Mouse (Mus musculus) heart, embryonic 11.5 days (tissue): ENCODE data around the gene Tmem202. TPM values are rescaled to one million over a fixed set of nuclear protein-coding genes. Genes with fewer than 3 reads are reported as not detected.

ENCODE experiments used
- ATAC-seq: fragments of 200-750 bp; cut with Nextera tagmentation; replicated peaks from 2 replicates; pipeline ENCODE4 v1.8.0; 2017; ENCODE audit warnings: moderate library complexity; ENCODE audit not compliant: insufficient number of reproducible peaks, low FRiP score, low TSS enrichment
- H3K27ac ChIP-seq: fragments of 300-500 bp; sonication (generic); 2 replicates; pipeline ENCODE4 v1.5.1; 2014; ENCODE audit warnings: mild to moderate bottlenecking, low read depth, low read length
- H3K27me3 ChIP-seq: fragments of 300-500 bp; sonication (generic); 2 replicates; pipeline ENCODE4 v1.6.1; 2014; ENCODE audit warnings: mild to moderate bottlenecking, low read length, mixed read lengths; ENCODE audit not compliant: control insufficient read depth, insufficient read depth
- H3K36me3 ChIP-seq: fragments of 300-500 bp; sonication (generic); 2 replicates; pipeline ENCODE4 v1.6.1; 2014; ENCODE audit warnings: mild to moderate bottlenecking, low read length, moderate library complexity, mixed read lengths; ENCODE audit not compliant: control insufficient read depth, insufficient read depth
- H3K4me1 ChIP-seq: fragments of 300-500 bp; sonication (generic); 2 replicates; pipeline ENCODE4 v1.6.1; 2014; ENCODE audit warnings: low read length; ENCODE audit not compliant: control insufficient read depth, insufficient read depth
- H3K4me2 ChIP-seq: fragments of 300-500 bp; sonication (generic); 2 replicates; pipeline ENCODE4 v1.6.1; 2014; ENCODE audit warnings: mild to moderate bottlenecking, moderate library complexity
- H3K4me3 ChIP-seq: fragments of 300-500 bp; sonication (generic); 2 replicates; pipeline ENCODE4 v1.5.1; 2014; ENCODE audit warnings: low read depth, low read length
- H3K9ac ChIP-seq: fragments of 300-500 bp; sonication (generic); 2 replicates; pipeline ENCODE4 v1.6.1; 2014; ENCODE audit warnings: mild to moderate bottlenecking, low read depth, low read length, moderate library complexity
- H3K9me3 ChIP-seq: fragments of 300-500 bp; sonication (generic); replicated peaks from 2 replicates; pipeline ENCODE4 v1.6.1; 2016; ENCODE audit warnings: low read length; ENCODE audit not compliant: control insufficient read depth
- WGBS: fragments of 180-500 bp; shearing (Covaris S2); extraction: QIAGEN DNeasy Blood & Tissue Kit; methylation state at CpG from one replicate; pipeline ENCODE4 v1.1.7; 2014; ENCODE audit not compliant: insufficient replicate concordance; 5-methylcytosine and 5-hydroxymethylcytosine counted together
- polyA plus RNA-seq: library from polyadenylated mRNA; unstranded; fragments of >200 nt; fragmentation: Nextera tagmentation; extraction: Ambion mirVana; gene quantifications from 2 replicates; pipeline ENCODE4 v1.2.1, GENCODE M21; 2014

Gene Tmem202
- polyA plus RNA-seq, 1 experiment from 2014 or later: 0.39 TPM

DNA sequence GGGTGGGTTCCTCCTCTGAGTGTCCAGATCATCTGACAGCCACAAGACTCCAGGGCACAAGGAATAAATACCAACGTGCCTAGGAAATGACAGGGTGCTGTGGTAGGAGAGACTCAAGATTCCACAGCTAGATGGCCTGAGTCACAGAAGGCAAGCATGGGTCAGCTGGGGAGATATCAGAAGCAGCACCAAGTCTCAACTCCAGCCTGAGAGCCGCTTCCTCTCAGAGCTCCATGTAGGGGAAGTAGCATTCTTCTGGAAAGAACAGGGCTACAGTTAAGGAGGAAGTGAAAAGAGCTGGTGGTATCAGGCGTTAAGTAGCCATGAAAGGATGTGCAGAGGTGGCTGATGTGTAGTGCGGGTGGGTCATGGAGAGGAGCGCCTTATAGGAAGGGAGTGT, 5.1 kb upstream of the Tmem202 start:
- Histone ChIP-seq H3K27ac (no peak overlapping the region), H3K9me3 (no peaks in the 10 kb centered on the region), H3K9ac (no peak overlapping the region), H3K4me1 (peaks cover 7% of the 10 kb centered on the region), H3K27me3 (no peaks in the 10 kb centered on the region), H3K36me3 (no peaks in the 10 kb centered on the region), H3K4me2 (no peak overlapping the region), H3K4me3 (no peak overlapping the region)
- ATAC-seq: no peak
- WGBS: 55% methylated on average over 5 of the region's 5 CpGs

DNA sequence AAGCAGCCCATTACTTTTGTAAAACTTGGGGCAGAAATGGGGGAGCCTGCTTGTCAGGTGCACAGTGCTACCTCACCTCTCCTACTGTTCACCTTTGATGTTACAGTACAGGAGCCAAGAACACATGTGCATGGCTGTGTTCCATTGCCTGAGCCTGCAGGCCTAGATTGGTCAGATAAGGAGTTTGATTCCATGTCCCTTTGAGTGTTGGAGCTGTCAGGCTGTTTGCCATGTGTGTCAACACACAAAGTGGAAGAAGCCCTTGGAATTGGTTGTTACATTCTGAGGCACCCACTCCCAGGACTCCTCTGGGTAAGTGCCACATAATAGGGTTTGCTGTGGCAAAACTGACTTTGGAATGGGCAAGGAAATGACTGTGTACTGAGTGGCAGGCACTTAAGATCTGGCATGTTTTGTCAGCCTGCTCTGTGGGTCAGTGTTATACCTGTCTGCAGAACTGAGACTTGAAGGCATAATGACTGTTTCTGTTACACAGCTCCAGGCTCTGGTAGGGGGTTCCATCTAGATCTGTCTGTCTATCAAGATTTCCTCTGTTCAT, 3.2 kb upstream of the Tmem202 start:
- Histone ChIP-seq H3K4me3 (no peak overlapping the region), H3K36me3 (no peaks in the 10 kb centered on the region), H3K27me3 (no peaks in the 10 kb centered on the region), H3K4me1 (peaks cover 7% of the 10 kb centered on the region), H3K9me3 (no peaks in the 10 kb centered on the region), H3K9ac (no peak overlapping the region), H3K27ac (no peak overlapping the region), H3K4me2 (no peak overlapping the region)
- no peak for ATAC-seq

DNA sequence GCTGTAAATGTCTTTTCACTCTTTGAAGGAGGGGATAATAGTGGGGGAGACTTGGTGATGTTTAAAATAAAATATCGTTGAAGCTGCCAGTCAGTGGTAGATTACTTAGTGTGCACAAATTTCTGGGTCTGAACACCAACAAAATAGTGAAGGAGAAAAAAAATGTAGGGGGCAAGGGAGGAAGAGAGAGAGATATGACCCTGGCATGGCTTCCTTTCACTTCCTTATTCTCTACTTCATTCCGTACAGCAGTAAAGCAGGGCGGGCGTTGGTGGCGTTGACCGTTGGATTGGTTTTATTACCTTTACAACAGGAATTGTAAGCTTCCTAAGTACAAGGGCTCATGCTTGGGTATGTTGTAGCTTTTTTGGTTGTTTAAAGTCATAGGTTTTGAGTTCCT, 2.0 kb upstream of the Tmem202 start:
- Histone ChIP-seq H3K36me3 (no peaks in the 10 kb centered on the region), H3K9ac (no peak overlapping the region), H3K27me3 (no peaks in the 10 kb centered on the region), H3K4me1 (peaks cover 7% of the 10 kb centered on the region), H3K9me3 (no peaks in the 10 kb centered on the region), H3K4me2 (no peak overlapping the region), H3K27ac (no peak overlapping the region), H3K4me3 (no peak overlapping the region)
- ATAC-seq: no peak
- WGBS: 89% methylated on average over 6 of the region's 6 CpGs

DNA sequence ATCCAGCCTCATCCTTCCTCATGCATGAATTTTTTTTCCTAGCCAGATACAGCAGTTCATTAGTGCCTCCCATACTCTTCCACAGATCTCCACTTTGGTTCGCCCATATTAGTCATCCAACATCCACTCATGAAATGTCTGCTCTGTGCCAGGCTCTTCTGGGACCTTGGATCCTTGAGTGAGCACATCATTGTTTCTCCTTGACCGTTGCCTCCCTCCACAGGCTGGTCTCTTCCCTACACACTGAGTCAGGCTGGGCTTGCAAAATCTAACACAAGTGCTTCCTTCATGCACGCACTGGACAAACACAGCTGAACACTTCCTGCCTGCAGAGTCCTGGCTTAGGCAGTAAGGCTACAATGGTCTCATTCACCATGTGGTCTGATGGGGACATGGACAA, 2.0 kb downstream of the Tmem202 start:
- Histone ChIP-seq H3K36me3 (no peaks in the 10 kb centered on the region), H3K27me3 (no peaks in the 10 kb centered on the region), H3K27ac (no peak overlapping the region), H3K9me3 (no peaks in the 10 kb centered on the region), H3K9ac (no peak overlapping the region), H3K4me1 (peaks cover 7% of the 10 kb centered on the region), H3K4me3 (no peak overlapping the region), H3K4me2 (no peak overlapping the region)
- WGBS: 67% methylated on average over 3 of the region's 3 CpGs
- no peak for ATAC-seq

DNA sequence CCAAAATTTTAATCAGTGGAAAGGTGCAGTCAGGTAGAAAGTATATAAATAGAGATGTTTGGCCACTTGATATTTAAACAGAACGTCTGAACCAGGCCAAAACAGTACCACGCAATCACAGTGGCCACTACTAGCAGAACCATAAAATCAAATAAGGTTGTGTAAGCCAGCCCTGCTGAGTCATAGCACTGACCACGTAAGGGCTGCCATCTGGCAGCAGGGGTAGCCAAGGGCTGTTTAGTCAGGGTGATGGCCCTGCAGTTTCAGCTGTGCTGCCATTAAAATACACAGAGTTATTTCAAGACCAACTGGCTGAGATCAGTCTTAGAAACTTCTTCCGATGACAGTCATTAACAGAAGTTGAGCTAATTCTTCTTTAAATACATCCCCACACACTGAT, 5.8 kb downstream of the Tmem202 start:
- Histone ChIP-seq H3K4me1 (no peaks in the 10 kb centered on the region), H3K27ac (no peak overlapping the region), H3K4me2 (no peak overlapping the region), H3K27me3 (no peaks in the 10 kb centered on the region), H3K36me3 (no peaks in the 10 kb centered on the region), H3K9ac (no peak overlapping the region), H3K4me3 (no peak overlapping the region), H3K9me3 (no peaks in the 10 kb centered on the region)
- ATAC-seq: no peak
- 75% methylated on average over 4 of the region's 4 CpGs for WGBS

DNA sequence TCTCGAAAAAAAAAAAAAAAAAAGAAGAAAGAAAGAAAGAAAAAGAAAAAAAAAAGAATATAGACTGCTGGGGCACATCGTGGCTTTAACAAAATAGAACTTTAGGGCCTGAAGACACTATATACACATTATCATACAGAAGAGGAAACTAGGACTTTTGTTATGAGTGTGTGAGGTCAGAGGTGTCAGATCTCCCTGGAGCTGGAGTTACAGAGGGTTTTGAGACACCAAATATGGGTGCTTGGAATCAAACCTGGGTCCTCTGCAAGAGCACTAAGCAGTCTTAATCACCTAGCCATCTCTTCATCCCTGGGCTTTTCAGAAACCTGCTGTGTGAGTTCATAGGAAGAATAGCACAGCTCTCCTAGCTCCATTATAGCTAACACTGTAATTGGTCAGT, 6.2 kb downstream of the Tmem202 start:
- H3K27me3 ChIP-seq: no peaks in the 10 kb centered on the region
- no peaks in the 10 kb centered on the region for H3K4me1 ChIP-seq
- 52% methylated on average over 2 of the region's 2 CpGs for WGBS
- no peaks in the 10 kb centered on the region for H3K36me3 ChIP-seq
- ATAC-seq: no peak
- no peaks in the 10 kb centered on the region for H3K9me3 ChIP-seq
- no peak overlapping the region for H3K4me3 ChIP-seq
- H3K4me2 ChIP-seq: no peak overlapping the region
- H3K27ac ChIP-seq: no peak overlapping the region
- H3K9ac ChIP-seq: no peak overlapping the region

DNA sequence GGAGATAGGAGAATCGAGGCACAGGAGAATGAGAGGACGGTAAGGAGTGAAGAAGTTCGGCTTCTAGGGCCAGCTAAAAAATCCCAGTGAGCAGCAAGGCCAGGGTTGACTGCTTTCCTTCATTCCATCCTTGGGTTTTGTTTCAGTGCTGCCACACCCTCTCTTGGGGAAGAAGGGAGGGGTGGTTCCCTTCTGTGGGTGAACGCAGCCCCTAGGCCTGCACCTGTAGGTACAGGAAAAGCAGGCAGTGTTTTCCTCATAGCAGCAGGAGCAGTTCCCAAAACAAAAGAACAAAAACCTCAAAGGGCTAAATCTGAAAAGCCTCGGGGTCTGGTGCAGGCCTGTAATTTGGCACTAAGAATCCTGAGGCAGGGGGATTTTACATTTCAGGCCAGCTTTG, 8.0 kb downstream of the Tmem202 start:
- H3K4me1 ChIP-seq: no peaks in the 10 kb centered on the region
- 56% methylated on average over 5 of the region's 5 CpGs for WGBS
- no peak overlapping the region for H3K4me3 ChIP-seq
- H3K4me2 ChIP-seq: no peak overlapping the region
- no peaks in the 10 kb centered on the region for H3K9me3 ChIP-seq
- no peaks in the 10 kb centered on the region for H3K36me3 ChIP-seq
- no peak for ATAC-seq
- no peaks in the 10 kb centered on the region for H3K27me3 ChIP-seq
- no peak overlapping the region for H3K27ac ChIP-seq
- no peak overlapping the region for H3K9ac ChIP-seq

DNA sequence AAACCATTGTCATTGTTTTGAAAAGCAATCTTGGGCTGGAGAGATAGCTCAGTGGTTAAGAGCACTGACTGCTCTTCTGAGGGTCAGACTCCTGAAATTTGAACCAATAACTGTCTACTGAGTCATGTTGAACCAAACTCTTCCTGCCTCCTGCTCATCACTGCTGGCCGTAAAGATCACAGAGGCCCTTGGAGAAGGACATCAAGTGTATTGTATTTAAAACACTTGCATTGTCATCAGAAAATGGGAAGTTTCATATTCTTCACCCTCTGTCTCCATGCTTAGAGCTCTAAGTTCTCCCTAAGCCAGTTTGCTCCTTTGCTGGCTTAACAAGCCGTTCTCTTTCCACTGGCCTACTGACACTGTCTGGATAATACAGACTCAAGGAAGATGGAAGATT, 11.4 kb downstream of the Tmem202 start:
- ATAC-seq: no peak
- Histone ChIP-seq H3K27ac (no peak overlapping the region), H3K4me3 (no peak overlapping the region), H3K36me3 (no peaks in the 10 kb centered on the region), H3K27me3 (no peaks in the 10 kb centered on the region), H3K4me1 (no peaks in the 10 kb centered on the region), H3K9ac (no peak overlapping the region), H3K4me2 (no peak overlapping the region), H3K9me3 (no peaks in the 10 kb centered on the region)
- WGBS: 78% methylated on average over 2 of the region's 2 CpGs

DNA sequence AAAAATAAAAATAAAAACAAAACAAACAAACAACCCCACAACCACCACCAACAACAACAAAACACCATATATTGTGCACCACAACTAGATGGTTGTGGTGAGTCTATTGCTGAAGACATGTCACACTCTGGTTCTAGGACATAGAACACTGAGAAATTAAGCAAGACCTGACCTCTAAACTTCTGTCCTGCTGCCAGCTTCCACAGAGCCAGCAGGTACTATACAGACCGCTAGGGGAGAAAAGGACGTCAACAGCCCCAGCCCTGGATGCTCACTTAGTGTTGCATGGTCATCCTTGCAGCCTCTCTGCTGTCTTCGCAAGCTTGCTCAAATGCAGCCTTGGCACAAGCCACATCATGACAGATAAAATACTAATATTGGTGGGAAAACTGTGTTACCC, 12.1 kb downstream of the Tmem202 start:
- Histone ChIP-seq H3K9ac (no peak overlapping the region), H3K9me3 (no peaks in the 10 kb centered on the region), H3K4me2 (no peak overlapping the region), H3K4me3 (no peak overlapping the region), H3K27me3 (no peaks in the 10 kb centered on the region), H3K36me3 (no peaks in the 10 kb centered on the region), H3K27ac (no peak overlapping the region), H3K4me1 (no peaks in the 10 kb centered on the region)
- 72% methylated on average over 3 of the region's 3 CpGs for WGBS
- no peak for ATAC-seq
